Mouse (Mus musculus): ENCODE measurements around the gene Hist2h2ac. TPM values are rescaled to one million over a fixed set of nuclear protein-coding genes. Genes with fewer than 3 reads are reported as not detected.
"Not testable (repeated sequence)": the region's sequence is repeated elsewhere in the genome, so short reads cannot be mapped to it uniquely, and the experiment has no call there.

The Hist2h2ac gene
- polyA plus RNA-seq (2012; rRNA removed) = 14.8 and 16.9 TPM in 2 replicates

DNA sequence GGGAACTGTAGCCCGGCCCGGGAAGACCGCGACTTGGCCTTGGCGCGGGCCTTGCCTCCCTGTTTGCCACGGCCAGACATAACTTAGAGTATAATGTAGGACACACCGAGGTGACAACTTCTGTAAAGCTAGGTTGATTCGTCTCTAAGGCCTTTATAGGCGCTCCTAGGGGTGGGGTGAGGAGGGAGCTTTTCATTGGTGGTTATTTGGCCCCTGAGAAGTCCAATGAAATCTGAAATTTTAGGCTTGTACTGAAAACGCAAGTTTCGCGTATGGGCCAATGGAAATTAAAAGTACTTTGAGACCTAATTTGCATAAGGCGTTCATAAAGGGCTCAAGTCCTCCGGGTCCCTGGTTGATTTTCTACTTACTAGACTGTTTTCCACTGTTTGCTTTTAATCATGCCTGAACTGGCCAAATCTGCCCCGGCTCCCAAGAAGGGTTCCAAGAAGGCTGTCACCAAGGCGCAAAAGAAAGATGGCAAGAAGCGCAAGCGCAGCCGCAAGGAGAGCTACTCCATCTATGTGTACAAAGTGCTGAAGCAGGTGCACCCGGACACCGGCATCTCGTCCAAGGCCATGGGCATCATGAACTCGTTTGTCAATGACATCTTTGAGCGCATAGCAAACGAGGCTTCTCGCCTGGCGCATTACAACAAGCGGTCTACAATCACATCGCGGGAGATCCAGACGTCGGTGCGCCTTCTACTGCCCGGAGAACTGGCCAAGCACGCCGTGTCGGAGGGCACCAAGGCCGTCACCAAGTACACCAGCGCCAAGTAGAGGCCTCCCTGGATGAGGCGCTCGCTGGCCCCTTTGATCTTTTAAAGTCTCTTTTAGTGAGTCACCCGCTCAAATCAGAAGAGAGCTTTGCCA is at the start of gene Hist2h2ac, which contains the start of gene Hist2h2be:
Gene Hist2h2ac, minus strand, starts transcription at position 116 of the 875 bp plus-strand sequence.
Gene Hist2h2be, plus strand, starts transcription at position 355 of the 875 bp plus-strand sequence.
- under 1% methylated on average over 43 of the region's 43 CpGs for WGBS

GRCm38 (mm10) chr3:96269511-96270474 is 49.1 kb upstream of the Hist2h2ac start, which contains the start of gene Hist2h2bb:
TSS of gene Hist2h2bb (plus strand) at chr3:96269752.
- peak; percentile 92 for DNase-seq (ENCODE audit: low read depth, low spot score)
- under 1% methylated on average over 45 of the region's 45 CpGs for WGBS

More for the DNA sequence above, at the start of gene Hist2h2ac, which contains the start of gene Hist2h2be:
- peak; percentile 92 for DNase-seq (ENCODE audit: low read depth, low spot score)

- WGBS = under 1% methylated on average over 14 of the region's 44 CpGs
- not testable (repeated sequence) for DNase-seq (ENCODE audit: low read depth, low spot score)
Observed at GRCm38 (mm10) chr3:96268776-96269378, 48.2 kb upstream of the Hist2h2ac start.

- WGBS = 4% methylated on average over 30 of the region's 30 CpGs
- DNase-seq (ENCODE audit: low read depth, low spot score) = no peak
Observed at GRCm38 (mm10) chr3:96268051-96268775, 47.5 kb upstream of the Hist2h2ac start, which contains the start of gene Hist2h3b. TSS of gene Hist2h3b (plus strand) at chr3:96268654.

DNA sequence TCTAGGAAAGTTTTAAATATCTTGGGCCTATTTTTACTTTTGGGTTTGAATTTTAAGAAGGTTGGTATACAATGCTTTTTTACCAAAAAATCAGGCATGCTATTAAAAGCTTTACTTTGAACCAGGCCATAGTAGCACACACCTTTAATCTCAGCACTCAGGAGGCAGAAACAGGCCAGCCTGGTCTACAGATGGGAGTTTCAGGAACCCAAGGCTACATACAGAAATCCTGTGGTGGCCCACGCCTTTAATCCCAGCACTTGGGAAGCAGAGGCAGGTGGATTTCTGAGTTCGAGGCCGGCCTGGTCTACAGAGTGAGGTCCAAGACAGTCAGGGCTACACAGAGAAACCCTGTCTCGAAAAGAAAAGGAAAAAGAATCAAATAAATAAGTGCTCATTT is 46.9 kb upstream of the Hist2h2ac start:
- WGBS = 72% methylated on average over 4 of the region's 4 CpGs
- no peak for DNase-seq (ENCODE audit: low read depth, low spot score)

DNA sequence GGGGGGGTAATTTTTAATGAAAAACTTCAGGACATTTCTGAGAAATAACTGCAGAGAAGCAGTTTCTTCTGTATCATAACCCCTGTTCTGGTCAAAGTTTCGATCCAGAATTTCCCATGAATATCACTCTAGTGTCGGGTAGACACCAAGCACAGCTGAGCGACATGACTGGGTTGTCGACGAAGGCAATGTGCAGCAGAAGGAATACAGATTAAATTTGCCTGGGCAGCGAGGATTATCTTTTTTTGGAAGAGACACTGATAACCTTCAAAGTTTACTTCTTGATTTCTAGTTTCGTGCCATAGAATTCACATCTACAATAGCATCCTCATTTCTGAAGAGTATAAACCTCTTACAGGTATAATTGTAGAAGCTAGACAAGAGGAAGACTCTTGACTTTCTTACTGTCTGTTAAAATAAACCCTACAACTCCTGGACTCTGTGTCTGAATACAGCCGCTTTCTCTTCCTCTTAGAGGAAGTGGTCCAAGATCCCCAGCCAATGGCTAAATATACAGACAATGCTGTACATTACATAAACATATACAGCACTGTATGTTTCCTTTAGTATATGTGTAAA is 45.5 kb upstream of the Hist2h2ac start:
- 86% methylated on average over 8 of the region's 8 CpGs for WGBS

DNA sequence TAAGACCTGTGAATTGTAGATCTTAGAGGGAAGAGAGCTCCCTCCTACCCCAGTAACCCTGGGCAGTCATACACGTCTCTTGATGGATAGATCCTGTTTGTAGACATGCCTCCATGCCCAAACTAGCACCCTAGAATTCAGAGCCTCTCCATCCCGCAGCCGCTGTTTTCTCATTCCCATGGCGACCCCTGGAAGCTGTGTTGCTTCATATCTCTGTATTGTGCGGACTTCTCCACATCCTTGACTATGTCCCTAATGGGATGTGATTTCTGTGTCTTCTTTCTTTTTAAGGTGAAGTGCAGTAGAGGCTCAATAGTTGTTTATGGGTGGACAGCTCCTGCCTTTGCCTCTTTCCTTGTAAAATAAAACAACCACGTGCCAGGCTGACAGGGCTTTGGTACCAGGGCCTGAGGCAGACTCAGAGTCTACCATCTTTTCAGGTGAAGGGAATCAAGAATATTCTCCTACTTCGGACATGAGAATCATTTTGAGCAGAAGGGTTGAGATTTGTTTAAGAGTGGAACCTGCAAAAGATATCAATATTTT is 43.8 kb upstream of the Hist2h2ac start:
- WGBS = 66% methylated on average over 7 of the region's 7 CpGs

More for the DNA sequence above, 45.5 kb upstream of the Hist2h2ac start:
- DNase-seq (ENCODE audit: low read depth, low spot score) = no peak

GRCm38 (mm10) chr3:96263558-96264403 is 43.1 kb upstream of the Hist2h2ac start:
- under 1% methylated on average over 27 of the region's 27 CpGs for WGBS
- no peak for DNase-seq (ENCODE audit: low read depth, low spot score)

More for the DNA sequence above, 43.8 kb upstream of the Hist2h2ac start:
- no peak for DNase-seq (ENCODE audit: low read depth, low spot score)

DNA sequence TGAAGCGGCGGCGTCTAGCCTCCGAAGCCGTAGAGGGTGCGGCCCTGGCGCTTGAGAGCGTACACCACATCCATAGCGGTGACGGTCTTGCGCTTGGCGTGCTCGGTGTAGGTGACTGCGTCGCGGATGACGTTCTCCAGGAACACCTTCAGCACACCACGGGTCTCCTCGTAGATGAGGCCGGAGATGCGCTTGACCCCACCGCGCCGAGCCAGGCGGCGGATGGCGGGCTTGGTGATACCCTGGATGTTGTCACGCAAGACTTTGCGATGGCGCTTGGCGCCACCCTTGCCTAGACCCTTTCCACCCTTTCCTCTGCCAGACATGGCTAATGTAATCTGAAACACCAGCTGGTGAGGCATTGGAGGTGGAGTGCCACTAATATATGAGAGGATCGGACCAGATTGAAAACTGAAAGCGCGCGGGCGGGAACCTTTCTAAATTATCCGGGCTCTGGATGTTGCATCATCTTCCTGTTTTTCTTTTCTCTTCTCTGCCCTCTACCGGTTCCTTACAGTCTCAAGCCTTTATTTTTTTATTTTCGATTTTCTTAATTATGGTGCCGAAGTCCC is 42.4 kb upstream of the Hist2h2ac start, which contains the start of gene Hist2h4:
Gene Hist2h4, minus strand, starts transcription at position 333 of the 572 bp plus-strand sequence.
- DNase-seq (ENCODE audit: low read depth, low spot score) = peak; percentile 87

GRCm38 (mm10) chr3:96262216-96262875 is 41.7 kb upstream of the Hist2h2ac start:
- whole genome bisulfite sequencing = under 1% methylated on average over 19 of the region's 19 CpGs
- DNase-seq (ENCODE audit: low read depth, low spot score) = peak; percentile 89

More for the DNA sequence above, 42.4 kb upstream of the Hist2h2ac start, which contains the start of gene Hist2h4:
- WGBS = under 1% methylated on average over 40 of the region's 40 CpGs

DNA sequence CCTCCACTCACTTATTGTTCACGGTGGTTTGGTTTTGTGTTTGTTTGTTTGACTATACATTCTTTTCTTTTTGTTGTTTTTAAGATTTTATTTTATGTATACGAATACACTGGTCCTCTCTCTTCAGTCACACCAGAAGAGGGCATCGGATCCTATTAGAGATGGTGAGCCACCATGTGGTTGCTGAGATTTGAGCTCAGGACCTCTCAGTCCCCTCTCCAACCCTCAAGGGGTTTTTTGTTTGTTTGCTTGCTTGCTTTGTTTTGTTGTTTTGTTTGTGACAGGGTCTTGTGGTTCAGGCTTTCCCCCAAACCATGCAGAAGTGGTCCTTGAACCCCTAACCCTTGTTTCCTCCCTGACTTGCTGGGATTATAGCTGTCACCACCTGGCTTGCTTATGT is 40.9 kb upstream of the Hist2h2ac start:
- DNase-seq (ENCODE audit: low read depth, low spot score) = no peak
- WGBS = 46% methylated on average over 3 of the region's 3 CpGs

DNA sequence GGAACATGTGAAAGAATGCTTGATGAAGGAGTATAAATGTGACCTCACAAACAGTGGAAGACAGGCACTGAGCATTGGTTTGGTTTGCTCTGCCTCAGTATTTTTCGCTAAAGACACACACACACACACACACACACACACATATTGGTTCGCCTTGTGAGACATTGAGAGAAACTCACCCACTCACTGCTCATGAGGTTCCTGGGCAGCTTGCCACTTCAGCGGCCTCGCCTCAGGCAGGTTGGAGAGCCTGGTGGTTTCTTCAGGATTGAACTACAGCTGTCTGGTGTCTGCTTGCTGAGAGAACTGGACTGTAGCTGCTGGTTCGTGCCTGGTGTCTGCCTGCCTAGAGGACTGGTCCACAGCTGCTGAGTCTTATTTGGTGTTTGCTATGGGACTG is 39.5 kb upstream of the Hist2h2ac start:
- DNase-seq (ENCODE audit: low read depth, low spot score) = no peak
- 86% methylated on average over 5 of the region's 5 CpGs for WGBS

- WGBS = 69% methylated on average over 3 of the region's 3 CpGs
- no peak for DNase-seq (ENCODE audit: low read depth, low spot score)
Observed at GRCm38 (mm10) chr3:96257190-96257589, 36.5 kb upstream of the Hist2h2ac start.

- no peak for DNase-seq (ENCODE audit: low read depth, low spot score)
- 27% methylated on average over 5 of the region's 5 CpGs for whole genome bisulfite sequencing
Observed at GRCm38 (mm10) chr3:96255926-96256593, 35.4 kb upstream of the Hist2h2ac start.

- DNase-seq (ENCODE audit: low read depth, low spot score) = no peak
- WGBS = 85% methylated on average over 10 of the region's 10 CpGs
Observed at GRCm38 (mm10) chr3:96254683-96255355, 34.1 kb upstream of the Hist2h2ac start.
